Mouse (Mus musculus): ENCODE results near the gene Adra1b.

- TF ChIP-seq CTCF (conservative IDR thresholded peaks at IDR 0.05; ENCODE audit: insufficient read depth, insufficient read length, low read depth, low read length) (no peak), POLR2A (IDR thresholded peaks at IDR 0.05; ENCODE audit: low read depth, low read length) (no peak)
Observed at GRCm38 (mm10) chr11:43889208-43889915, 11.6 kb downstream of the Adra1b start.
